Mouse (Mus musculus) cerebellum, adult 18-20 months (tissue): Measurements from ENCODE around the gene Ppm1h.
A peak's percentile ranks its signal among the peaks of the same experiment; 100 is the strongest.

Experiments used
- DNase-seq, 2 experiments: peaks; one replicate each; pipeline ENCODE4 v3.0.0; 2021

Gene Ppm1h

DNA sequence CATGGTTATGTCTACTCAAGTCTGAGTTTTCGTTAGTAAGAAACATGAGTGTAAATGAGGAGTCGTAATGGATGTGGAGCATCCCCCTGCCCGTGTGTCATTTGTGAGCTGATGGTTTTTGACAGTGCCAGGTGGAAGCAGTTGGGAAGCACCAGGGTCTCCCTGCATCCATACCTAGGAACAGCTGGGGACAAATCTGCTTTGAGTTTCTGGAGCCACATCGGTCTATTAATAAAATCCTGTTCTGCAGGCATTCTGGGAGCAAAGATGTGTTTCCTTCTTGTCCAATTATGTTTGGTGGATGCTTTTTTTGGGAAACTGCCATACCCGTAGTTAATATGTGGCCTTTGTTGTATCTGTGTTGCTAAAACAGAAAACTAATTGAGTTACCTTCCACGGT, 26.9 kb downstream of the Ppm1h start:
- DNase-seq = no peak

DNA sequence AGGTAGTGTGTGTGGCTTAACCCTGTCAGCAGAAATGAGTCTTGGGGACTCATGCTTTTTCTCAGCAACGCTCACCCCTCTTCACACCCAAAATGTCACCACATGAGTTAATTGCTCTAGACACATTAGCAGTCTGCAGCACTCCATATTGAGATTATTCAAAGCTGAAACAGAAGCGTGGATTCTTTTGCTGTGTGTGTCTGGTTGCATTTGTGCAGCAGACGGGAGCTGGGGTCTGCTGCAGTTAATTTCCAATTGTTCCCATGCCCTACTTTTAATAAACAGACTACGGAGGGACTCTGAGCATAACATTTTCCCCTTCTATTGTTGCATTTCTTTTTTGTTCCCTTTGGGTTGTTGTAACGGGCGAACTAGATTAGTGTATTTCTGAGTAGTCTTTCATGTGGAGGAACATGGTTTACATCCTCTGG, 32.8 kb downstream of the Ppm1h start:
- DNase-seq = no peak

DNA sequence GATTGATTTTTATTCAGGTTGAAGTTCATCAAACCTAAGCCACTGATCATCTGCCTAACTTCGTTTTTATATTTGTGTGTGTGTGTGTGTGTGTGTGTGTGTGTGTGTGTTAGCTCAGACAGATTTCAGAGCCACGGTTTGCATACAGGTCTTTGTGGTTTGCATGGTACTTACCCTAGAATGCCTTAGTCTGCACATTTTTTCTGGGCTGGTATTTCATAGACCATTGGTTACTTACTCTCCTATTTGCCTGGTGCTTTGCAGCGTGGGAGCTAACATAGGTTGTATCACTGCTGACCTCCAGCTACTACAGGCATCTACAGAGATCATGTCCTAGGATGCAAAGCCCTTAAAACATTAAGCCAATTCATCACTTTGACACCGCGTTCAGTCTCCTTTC, 33.7 kb downstream of the Ppm1h start:
- DNase-seq = no peak

DNA sequence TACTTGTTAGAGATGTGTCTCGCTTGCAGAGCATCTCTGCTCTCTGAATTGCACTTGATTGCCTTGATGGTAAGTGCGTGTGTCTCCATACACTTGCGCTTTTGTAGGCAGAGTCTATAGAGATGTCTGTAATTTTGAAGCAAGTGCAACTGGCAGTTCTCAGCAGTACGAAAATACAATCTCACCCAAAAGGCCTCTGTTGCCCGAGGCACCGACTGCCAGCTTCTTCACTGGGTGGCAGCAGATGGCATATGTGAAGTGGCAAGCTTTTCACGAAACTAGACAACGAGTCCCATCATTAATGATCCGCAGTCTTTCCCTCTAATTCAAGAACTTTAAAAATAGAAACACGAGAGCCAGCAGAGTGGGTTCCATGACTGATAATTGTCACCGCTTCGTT, 37.3 kb downstream of the Ppm1h start:
- peak; percentile 62 to 75 for DNase-seq

DNA sequence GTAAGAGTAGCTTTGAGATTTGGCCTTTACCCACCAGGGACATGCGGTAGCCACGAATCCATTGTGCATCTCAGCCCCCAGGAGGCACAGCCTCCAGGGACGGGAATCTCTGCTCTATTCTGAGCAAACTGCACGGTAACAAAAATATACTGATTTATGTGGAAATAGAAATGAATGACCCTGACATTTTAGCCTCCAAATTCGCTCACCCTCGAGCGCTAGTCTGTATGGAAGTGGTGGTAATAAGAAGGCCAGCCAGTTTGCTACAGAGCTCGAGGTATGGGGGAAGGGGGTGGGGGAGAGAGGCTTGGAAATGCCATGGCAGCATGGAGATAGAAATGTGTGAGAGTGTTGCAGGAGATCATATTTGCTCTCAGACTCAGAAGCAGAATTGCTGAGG, 37.7 kb downstream of the Ppm1h start:
- DNase-seq = no peak

DNA sequence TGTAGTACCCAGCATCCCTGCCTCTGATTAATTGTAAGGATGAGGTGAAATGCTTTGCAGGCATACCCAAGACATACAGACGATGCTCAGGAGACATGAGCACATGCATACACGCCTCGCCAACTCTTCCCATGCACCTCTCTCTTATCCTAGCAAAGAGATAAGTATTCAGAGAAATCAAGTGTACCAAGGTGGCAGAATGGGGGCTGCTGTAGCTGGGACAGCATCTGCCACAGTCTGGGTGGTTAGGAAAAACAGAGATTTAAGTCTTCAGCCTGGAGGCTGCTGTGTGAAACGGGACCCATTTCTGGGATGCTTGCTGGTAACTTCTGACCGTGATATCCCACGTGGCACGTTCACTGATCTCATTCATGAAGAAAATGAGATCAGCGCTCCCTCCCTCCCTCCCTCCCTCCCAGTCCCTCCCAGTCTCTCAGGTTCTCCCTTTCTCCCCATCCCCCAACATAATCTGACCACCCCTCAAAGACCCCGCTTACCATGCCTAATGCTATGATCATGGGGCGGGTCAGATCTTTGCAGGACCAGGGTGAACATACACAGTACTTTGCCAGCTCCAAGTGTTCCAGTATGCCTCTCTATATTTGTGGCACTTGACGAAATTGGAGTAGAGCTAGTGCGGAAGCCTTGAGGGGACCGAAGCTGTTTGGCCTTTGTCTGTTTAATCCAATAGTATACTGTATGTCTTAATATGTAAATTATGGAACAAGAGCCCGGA, 38.3 kb downstream of the Ppm1h start:
- no peak for DNase-seq

DNA sequence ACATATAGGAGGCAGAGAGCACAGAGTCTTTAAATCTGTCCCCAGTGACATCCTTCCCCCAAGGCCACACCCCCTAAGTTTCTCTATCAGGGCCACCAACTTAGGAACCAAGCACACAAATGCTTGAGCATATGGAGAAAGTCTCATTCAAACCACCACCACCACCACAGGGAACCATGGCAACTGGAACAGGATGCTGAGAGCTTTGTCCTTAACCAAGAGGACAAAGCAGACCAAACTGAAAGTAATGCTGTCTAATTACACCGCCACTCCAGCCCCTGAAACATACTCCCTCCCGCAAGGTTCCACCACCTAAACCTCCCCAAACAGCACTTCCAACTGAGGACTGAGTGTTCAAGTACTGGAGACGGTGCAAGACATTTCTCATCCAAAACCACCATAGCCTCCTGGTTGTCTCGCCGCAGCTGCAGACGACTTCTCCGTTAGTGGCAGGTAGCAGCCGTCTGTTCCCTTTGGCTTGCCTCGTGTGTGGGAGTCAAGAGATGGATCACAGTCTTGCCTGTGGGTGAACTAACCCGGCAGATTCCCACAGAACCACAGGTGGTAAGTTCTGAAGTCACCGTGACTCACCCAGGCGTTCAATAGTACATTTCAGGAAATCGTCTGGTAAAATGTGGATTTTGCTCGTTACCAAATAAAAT, 39.3 kb downstream of the Ppm1h start:
- DNase-seq = peak; percentile 41 to 63

DNA sequence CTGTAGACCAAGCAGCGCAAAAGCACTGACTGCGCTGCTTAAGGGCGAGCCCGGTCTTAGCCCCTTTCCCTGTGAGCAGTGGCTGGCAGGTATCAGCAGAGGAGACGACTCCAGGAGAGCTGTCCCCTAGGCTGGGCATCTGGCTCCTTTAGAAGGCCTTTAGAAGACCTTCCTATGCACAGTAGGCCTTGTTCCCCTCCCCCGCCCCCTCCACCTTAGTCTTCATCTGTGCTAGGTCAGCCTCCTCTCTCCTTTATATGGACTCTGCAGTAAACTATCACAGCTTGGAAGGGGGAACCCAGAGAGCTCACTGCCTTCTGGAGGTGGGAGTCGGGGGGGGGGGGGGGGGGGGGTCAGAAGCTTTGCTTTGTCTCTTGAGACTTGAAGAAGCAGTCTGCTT, 40.4 kb downstream of the Ppm1h start:
- DNase-seq = no peak

DNA sequence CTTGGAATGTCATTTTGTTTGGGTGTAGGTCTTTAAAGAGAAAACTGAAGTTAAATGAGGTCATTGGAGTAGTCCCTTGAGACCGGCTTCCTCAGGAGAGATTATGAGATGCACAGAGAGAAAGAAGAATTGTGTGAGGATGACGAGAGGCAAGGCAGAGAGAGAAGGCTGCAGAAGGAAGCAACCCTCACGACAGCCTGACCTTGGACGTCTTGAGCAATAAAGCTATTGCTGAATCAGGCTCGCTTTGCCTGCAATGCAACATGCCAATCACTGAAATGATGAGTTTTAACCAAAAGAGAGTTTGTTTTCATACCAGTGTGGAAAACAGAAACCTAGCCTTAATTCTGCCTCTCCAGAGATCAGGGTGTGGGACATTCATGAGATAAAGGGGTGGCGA, 43.5 kb downstream of the Ppm1h start:
- DNase-seq = no peak

DNA sequence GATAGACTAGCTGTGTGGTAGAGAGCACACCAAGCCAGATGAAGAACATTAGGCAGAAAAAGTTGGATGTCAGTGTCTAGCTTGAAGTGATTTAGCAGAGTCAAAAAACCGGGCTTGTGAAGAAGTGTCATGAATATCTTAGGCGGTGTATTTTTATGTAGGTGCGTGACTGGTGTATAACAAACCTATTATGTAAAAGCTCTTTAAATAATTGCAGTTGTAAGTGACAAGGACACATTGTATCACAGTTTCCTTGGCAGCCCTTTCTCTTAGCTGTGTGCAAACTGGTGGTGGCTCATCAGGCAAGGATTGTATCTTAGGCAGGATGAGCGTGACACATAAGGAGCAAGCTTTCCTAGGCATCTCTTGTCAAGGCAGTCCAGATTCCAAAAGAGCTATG, 46.1 kb downstream of the Ppm1h start:
- DNase-seq = no peak

DNA sequence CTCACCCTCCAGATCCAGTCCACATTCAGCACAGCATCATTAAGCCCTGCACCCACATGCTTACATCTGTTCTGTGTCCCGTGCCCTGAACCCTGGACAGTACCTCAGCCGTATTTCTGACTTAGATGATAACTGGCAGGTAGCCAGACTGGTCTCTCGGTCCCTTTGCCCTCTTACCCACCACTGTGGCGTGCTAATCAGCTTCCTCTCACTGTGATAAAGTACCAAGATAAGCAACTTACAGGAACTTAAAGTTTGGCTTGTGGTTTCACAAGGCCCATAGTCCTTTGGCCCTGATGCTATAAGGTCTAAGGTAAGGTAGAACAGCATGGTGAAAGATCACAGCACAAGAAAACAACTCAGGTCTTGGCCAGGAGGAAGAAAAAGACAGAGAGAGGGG, 48.7 kb downstream of the Ppm1h start:
- no peak for DNase-seq

DNA sequence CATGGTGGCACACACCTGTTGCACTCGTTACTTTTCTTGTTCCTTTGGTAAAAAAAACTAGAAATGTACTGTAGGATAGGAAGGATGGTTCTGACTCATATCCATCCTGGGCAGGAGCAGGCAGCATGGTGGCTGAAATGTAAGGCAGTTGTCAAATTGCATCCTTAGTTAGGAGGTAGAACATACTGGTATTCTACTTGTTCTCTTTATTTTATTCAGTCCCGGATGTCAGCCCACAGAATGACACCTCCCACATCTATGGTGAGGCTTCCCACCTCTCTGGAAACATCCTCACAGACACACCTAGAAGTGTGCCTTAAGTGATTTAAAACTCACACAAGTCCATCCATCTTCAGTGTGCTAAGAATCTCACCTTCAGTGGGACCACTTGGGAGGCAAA, 49.6 kb downstream of the Ppm1h start:
- no peak for DNase-seq

DNA sequence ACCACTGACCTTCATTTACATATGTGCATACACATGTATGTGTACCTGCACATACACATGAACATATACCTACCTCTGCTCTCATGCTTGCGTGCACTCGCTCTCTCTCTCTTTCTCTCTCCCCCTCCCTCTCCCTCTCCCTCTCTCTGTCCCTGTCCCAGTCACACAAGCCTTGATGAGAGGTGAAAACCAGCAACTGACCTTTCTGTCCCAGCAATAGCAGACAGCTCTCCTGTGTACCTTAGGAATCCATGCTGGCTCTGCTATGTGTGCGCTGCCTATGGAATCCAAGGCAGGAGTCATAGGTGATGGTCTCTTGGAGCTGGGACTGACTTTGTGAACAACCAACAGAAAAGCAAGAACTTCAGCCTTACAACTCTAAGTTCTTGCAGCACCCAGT, 53.6 kb downstream of the Ppm1h start:
- no peak for DNase-seq

DNA sequence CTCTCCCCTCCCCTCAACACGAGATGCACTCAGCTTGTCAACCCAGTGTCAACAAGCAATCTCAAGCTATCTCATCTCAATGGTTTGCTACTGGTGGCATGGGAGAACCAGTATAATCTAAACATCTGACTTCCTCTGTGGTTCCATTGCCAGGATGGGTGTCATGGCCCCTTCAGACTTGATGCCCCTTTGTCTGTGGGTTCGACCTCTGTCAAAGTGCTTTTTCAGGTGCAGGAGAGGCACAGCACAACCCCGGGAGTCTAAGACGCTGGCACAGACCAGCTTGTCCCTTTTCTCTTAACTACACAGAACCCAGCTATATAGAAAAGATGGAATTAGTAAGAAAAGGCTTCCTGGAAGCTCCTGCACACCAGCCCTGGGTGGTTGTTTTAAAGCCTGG, 56.0 kb downstream of the Ppm1h start:
- DNase-seq = no peak

DNA sequence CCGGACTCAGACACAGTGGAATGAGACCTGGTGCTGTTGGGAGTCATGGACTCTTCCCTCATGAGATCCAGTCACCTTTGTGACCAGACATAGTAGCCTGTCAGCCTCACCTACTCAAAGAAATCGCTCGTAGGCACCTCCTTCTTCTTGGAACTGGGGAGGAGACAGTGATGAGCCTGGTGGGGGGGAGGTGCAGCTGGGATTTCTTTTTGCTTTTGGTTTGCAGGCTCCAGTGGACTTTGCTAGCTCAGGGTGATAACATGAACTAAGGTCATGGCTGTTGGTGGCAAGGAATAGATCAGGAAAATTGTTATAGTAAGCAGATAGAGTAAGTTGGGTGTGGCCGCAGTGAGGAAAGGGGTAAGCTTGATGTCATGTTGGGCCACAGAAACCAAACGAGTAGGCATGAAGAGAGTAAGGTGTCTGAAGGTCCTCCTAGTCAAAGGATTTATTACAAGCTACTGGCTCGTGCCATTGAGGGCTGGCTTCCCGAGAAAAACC, 56.8 kb downstream of the Ppm1h start:
- no peak for DNase-seq

DNA sequence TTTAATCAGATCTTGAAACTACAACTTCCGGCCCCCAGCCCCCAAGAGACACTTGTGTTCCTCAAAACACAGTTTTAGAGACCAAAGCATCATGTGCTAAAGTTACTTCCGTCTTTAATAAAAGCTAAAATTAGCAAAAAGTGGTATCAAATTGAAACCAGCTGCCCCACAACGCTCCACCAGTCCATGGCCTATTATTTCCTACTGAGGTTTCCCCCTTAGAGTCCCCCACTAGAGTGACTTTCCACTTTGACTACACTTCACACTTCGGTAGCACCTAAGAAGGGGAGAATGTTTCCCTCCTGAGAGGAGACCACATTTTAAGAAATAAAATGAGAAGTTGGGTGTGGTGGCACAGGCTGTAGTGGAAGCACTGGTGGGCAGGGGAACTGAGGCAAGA, 58.3 kb downstream of the Ppm1h start:
- DNase-seq = no peak

DNA sequence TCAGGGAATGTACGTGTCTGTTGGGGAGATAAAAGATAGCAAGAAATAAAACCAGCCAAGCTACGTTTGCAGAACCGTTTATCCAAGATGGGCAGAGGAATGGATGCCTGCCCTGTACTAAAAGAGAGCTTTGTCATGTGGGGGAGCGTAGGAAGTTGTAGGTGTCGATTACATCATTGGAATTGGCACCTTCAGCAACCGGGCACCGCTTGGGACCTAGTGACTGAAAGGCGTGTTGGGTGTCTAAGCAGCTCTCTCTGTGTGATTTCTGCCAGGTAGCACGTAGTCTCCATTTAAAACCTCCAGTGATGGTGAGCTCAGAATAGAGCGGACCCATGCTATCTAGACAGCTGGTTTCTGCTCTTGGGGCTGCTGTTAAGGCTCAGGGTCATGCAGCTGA, 60.0 kb downstream of the Ppm1h start:
- DNase-seq = no peak

DNA sequence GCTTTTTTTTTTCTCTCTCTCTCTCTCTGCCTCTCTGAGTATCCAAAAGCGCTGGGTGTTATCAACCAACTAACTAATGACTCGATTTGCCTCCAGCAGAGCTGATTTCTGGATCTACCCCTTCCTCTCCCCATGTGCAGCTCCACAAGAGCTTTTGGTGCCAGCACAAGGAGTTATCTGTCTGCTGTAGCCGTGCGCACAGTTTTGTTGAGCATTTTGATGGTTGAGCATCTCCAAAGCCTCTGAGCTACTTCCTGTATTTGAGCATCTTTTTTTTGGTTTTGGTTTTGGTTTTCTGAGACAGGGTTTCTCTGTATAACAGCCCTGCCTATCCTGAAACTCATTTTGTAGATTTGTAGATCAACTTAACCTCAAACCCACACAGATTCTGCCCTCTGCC, 60.5 kb downstream of the Ppm1h start:
- no peak for DNase-seq

DNA sequence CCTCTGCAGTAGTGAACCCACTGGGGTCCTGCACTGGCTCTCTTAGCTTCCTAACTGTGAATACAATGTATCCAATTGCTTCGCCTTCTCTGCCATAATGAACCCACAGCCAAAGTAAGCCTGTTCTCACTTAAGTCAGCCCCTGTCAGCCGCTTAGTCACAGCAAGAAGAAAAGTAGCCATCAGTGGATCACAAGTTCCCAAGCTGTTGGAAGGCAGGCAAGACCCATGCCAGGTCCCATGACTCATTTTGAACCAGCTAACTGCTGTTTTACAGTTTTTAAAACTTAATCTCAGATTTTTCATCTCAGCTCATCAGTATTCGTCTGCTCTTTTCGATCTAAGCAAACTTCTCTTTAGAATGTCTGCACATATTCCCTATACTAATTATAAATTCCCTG, 61.6 kb downstream of the Ppm1h start:
- no peak for DNase-seq

DNA sequence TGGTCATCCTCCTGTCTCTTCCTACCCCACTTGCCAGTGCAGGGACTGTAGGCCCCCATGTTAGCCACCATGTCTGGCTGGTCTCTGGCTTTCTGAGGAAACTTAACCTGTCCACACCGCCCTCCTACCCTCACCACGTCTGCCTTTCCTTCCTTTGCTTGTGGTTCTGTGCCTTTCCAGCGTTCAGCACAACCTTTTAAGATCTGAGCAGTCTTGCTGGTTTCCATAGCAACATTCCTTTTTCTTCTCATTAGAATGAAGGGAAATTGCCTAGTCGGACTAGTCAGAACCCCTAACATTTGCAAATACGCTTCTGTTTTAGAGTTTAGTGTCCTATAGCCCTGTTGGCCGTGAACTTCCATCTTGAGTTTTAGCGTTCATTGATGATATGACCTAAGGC, 62.6 kb downstream of the Ppm1h start:
- DNase-seq = no peak

DNA sequence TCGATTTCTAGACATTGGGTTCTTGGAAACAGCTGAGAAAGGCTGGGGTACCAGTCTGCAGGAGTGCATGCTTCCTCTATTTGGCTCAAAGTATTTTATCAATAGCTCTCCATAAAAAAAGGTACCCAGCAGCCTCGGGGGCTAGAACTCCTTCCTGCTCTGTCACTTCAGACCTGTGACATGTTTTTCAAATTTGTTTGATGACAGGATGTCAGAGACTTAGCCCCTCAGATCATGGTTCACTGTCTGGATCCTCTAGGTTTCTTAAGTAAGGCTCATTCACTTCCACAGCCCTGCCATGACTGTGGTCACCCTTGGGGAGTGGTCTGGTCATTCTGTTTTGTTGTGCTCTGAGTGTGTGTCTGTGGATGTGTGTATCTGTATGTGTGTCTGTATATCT, 63.6 kb downstream of the Ppm1h start:
- DNase-seq = no peak

DNA sequence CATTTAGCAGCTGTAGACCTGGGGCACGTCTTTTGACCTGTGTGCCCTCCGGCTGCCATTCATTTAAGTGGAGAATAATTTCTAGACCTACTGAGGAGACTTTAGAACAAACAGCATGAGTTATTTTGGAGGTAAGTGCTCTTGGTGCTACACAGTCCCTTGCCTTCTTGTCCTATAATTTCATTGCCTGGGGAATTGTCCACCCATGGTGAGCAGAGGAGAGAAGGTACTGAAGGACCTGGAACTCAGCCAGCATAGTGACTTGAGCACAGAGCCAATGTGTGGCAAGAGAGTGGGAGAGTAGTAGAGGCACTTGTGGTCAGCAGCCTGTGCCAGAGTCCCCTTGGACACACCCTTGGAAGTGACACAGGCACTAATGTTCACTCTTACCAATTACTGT, 64.8 kb downstream of the Ppm1h start:
- DNase-seq = no peak

DNA sequence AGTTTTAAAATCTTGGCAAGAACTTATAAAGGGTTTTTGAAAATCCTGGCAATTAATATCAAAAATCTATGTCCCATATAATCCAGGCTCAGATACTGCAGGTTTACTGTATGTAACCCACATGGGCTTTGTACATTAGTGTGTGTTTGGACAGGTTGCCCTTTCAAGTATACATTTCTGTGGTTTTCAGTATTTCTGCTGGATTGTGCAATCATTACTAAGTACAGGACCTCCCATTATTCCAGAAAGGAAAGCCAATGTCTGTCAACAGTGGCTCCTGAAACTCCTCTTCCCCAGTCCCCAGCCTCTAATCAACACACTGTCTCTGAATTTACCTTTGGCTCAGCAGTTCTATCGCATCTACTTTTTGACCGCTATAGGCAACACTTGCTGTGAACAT, 66.4 kb downstream of the Ppm1h start:
- no peak for DNase-seq

DNA sequence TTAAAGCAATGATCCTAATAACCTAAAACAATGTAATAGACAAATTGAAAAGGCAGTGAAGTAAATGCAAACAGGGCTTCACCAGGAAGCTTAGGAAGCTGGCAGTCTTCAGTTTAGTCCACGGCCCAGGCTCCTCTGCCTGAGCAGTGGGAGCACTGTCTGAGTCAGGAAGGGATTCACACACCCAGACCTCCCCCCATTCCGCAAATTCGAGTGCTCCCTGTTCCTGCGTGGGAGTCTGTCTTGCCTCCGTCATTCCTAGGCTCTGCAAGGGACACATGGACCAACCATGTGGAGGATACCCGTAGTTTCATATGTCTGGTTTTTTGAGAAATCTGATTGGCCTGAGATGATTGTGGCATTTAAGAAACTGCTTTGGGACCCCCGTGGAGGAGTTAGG, 67.6 kb downstream of the Ppm1h start:
- no peak for DNase-seq
